Mouse (Mus musculus) limb, embryonic 13.5 days (tissue): ENCODE results near the gene Dbi. TPM values are rescaled to one million over a fixed set of nuclear protein-coding genes. Genes with fewer than 3 reads are reported as not detected.
A peak's percentile ranks its signal among the peaks of the same experiment; 100 is the strongest.

Source experiments
- ATAC-seq: fragments of 200-750 bp; cut with Nextera tagmentation; 2 replicates; pipeline ENCODE4 v1.8.0; 2017; ENCODE audit warnings: low read depth, moderate number of reproducible peaks, moderate TSS enrichment; ENCODE audit not compliant: low FRiP score
- H3K27ac ChIP-seq: fragments of 300-500 bp; sonication (generic); 2 replicates; pipeline ENCODE4 v1.5.1; 2015; ENCODE audit warnings: inconsistent platforms, mild to moderate bottlenecking, moderate library complexity
- H3K27me3 ChIP-seq: fragments of 300-500 bp; sonication (generic); 2 replicates; pipeline ENCODE4 v1.6.1; 2015; ENCODE audit warnings: mild to moderate bottlenecking, inconsistent platforms
- H3K36me3 ChIP-seq: fragments of 300-500 bp; sonication (generic); 2 replicates; pipeline ENCODE4 v1.6.1; 2015; ENCODE audit warnings: inconsistent platforms, mild to moderate bottlenecking, moderate library complexity
- H3K4me1 ChIP-seq: fragments of 300-500 bp; sonication (generic); 2 replicates; pipeline ENCODE4 v1.6.1; 2015; ENCODE audit warnings: inconsistent platforms
- H3K4me2 ChIP-seq: fragments of 300-500 bp; sonication (generic); replicated peaks from 2 replicates; pipeline ENCODE4 v1.6.1; 2015; ENCODE audit warnings: inconsistent platforms, mild to moderate bottlenecking, moderate library complexity
- H3K4me3 ChIP-seq: fragments of 300-500 bp; sonication (generic); 2 replicates; pipeline ENCODE4 v1.5.1; 2015; ENCODE audit warnings: moderate library complexity, mild to moderate bottlenecking, inconsistent platforms
- H3K9ac ChIP-seq: fragments of 300-500 bp; sonication (generic); 2 replicates; pipeline ENCODE4 v1.6.1; 2015; ENCODE audit warnings: mild to moderate bottlenecking, inconsistent platforms
- H3K9me3 ChIP-seq: fragments of 300-500 bp; sonication (generic); 2 replicates; pipeline ENCODE4 v1.6.1; 2016; ENCODE audit warnings: inconsistent platforms
- WGBS: fragments of 180-500 bp; shearing (Covaris S2); methylation state at CpG from one replicate; pipeline ENCODE4 v1.1.7; 2015; 5-methylcytosine and 5-hydroxymethylcytosine counted together
- polyA plus RNA-seq: library from polyadenylated mRNA; unstranded; fragments of >200 nt; fragmentation: Nextera tagmentation; extraction: Ambion mirVana; gene quantifications from 2 replicates; pipeline ENCODE4 v1.2.1, GENCODE M21; 2015

Dbi gene
- polyA plus RNA-seq, 1 experiment from 2014 or later, result 606 TPM

GRCm38 (mm10) chr1:120118854-120119253 is 2.0 kb downstream of the Dbi start:
- no peak for ATAC-seq
- Histone ChIP-seq H3K4me1 (peaks cover 30% of the 10 kb centered on the region), H3K36me3 (peaks cover 39% of the 10 kb centered on the region), H3K27ac (no peak overlapping the region), H3K9me3 (peaks cover 7% of the 10 kb centered on the region; the same call in 1 of the 2 replicates), H3K4me3 (0 out of 2 replicates have a peak overlapping the region, but pooled peaks have one; percentile 3), H3K9ac (no peak overlapping the region), H3K27me3 (no peaks in the 10 kb centered on the region), H3K4me2 (peak overlapping the region; percentile 81; the same call in 1 of the 2 replicates)
- WGBS, result 95% methylated on average over 2 of the region's 2 CpGs

- Histone ChIP-seq H3K27me3 (no peaks in the 10 kb centered on the region), H3K4me3 (no peak overlapping the region), H3K9me3 (peaks cover 7% of the 10 kb centered on the region; the same call in 1 of the 2 replicates), H3K9ac (no peak overlapping the region), H3K4me1 (peaks cover 30% of the 10 kb centered on the region), H3K36me3 (peaks cover 64% of the 10 kb centered on the region), H3K27ac (peak overlapping the region; percentile 53), H3K4me2 (no peak overlapping the region)
- WGBS, result 87% methylated on average over 11 of the region's 11 CpGs
- ATAC-seq, result no peak
Observed at GRCm38 (mm10) chr1:120116106-120116505, 4.8 kb downstream of the Dbi start.

- peak; percentile 12; the same call in 1 of the 2 replicates for ATAC-seq
- 88% methylated on average over 9 of the region's 9 CpGs for WGBS
Observed at GRCm38 (mm10) chr1:120115671-120116081, 5.2 kb downstream of the Dbi start.

GRCm38 (mm10) chr1:120112251-120113187 is 8.4 kb downstream of the Dbi start:
- peak overlapping the region; percentile 15; the same call in 1 of the 2 replicates for H3K27ac ChIP-seq
- H3K4me1 ChIP-seq, result peaks cover 6% of the 10 kb centered on the region; the same call in 1 of the 2 replicates
- no peak overlapping the region for H3K4me3 ChIP-seq
- no peaks in the 10 kb centered on the region for H3K27me3 ChIP-seq
- H3K4me2 ChIP-seq, result no peak overlapping the region
- peaks cover 56% of the 10 kb centered on the region for H3K36me3 ChIP-seq
- peaks cover 7% of the 10 kb centered on the region; the same call in 1 of the 2 replicates for H3K9me3 ChIP-seq
- H3K9ac ChIP-seq, result no peak overlapping the region
- ATAC-seq, result no peak
- WGBS, result 88% methylated on average over 12 of the region's 12 CpGs

More at GRCm38 (mm10) chr1:120115671-120116081, 5.2 kb downstream of the Dbi start:
- Histone ChIP-seq H3K36me3 (peaks cover 67% of the 10 kb centered on the region), H3K4me3 (no peak overlapping the region), H3K4me2 (no peak overlapping the region), H3K27ac (peak overlapping the region; percentile 74), H3K27me3 (no peaks in the 10 kb centered on the region), H3K9ac (no peak overlapping the region), H3K9me3 (peaks cover 7% of the 10 kb centered on the region; the same call in 1 of the 2 replicates), H3K4me1 (peaks cover 30% of the 10 kb centered on the region)

- Histone ChIP-seq H3K27me3 (no peaks in the 10 kb centered on the region), H3K4me3 (no peak overlapping the region), H3K9ac (no peak overlapping the region), H3K4me1 (no peaks in the 10 kb centered on the region), H3K36me3 (peaks cover 53% of the 10 kb centered on the region), H3K9me3 (peaks cover 7% of the 10 kb centered on the region; the same call in 1 of the 2 replicates), H3K27ac (peak overlapping the region; percentile 15; the same call in 1 of the 2 replicates), H3K4me2 (no peak overlapping the region)
- 88% methylated on average over 8 of the region's 8 CpGs for WGBS
- ATAC-seq, result no peak
Observed at GRCm38 (mm10) chr1:120111766-120112165, 9.1 kb downstream of the Dbi start.

- ATAC-seq, result no peak
- WGBS, result 86% methylated on average over 19 of the region's 19 CpGs
- Histone ChIP-seq H3K4me3 (no peak overlapping the region), H3K9ac (no peak overlapping the region), H3K27ac (no peak overlapping the region), H3K36me3 (peaks cover 39% of the 10 kb centered on the region), H3K27me3 (no peaks in the 10 kb centered on the region), H3K4me1 (no peaks in the 10 kb centered on the region), H3K4me2 (no peak overlapping the region), H3K9me3 (peaks cover 7% of the 10 kb centered on the region; the same call in 1 of the 2 replicates)
Observed at GRCm38 (mm10) chr1:120109741-120110432, 11.0 kb downstream of the Dbi start.

GRCm38 (mm10) chr1:120105556-120105959 is 15.3 kb downstream of the Dbi start:
- H3K27me3 ChIP-seq, result no peaks in the 10 kb centered on the region
- H3K4me1 ChIP-seq, result no peaks in the 10 kb centered on the region
- no peak overlapping the region for H3K4me2 ChIP-seq
- no peak overlapping the region for H3K27ac ChIP-seq
- no peak overlapping the region for H3K4me3 ChIP-seq
- H3K36me3 ChIP-seq, result no peaks in the 10 kb centered on the region
- no peaks in the 10 kb centered on the region for H3K9me3 ChIP-seq
- ATAC-seq, result 0 out of 2 replicates have a peak, but pooled peaks have one; percentile 59
- WGBS, result 59% methylated on average over 5 of the region's 5 CpGs
- H3K9ac ChIP-seq, result no peak overlapping the region

GRCm38 (mm10) chr1:120101227-120101609 is 19.7 kb downstream of the Dbi start:
- H3K9me3 ChIP-seq, result no peaks in the 10 kb centered on the region
- no peaks in the 10 kb centered on the region for H3K27me3 ChIP-seq
- WGBS, result 76% methylated on average over 3 of the region's 3 CpGs

GRCm38 (mm10) chr1:120100456-120101226 is 20.2 kb downstream of the Dbi start:
- H3K9me3 ChIP-seq, result no peaks in the 10 kb centered on the region
- no peak overlapping the region for H3K4me3 ChIP-seq
- no peak for ATAC-seq
- no peak overlapping the region for H3K4me2 ChIP-seq
- no peak overlapping the region for H3K9ac ChIP-seq
- no peaks in the 10 kb centered on the region for H3K36me3 ChIP-seq
- 79% methylated on average over 8 of the region's 8 CpGs for WGBS
- no peaks in the 10 kb centered on the region for H3K4me1 ChIP-seq
- H3K27ac ChIP-seq, result no peak overlapping the region
- H3K27me3 ChIP-seq, result no peaks in the 10 kb centered on the region

More at GRCm38 (mm10) chr1:120101227-120101609, 19.7 kb downstream of the Dbi start:
- H3K4me3 ChIP-seq, result no peak overlapping the region
- H3K4me2 ChIP-seq, result no peak overlapping the region
- no peak for ATAC-seq
- no peak overlapping the region for H3K27ac ChIP-seq
- H3K9ac ChIP-seq, result no peak overlapping the region
- no peaks in the 10 kb centered on the region for H3K4me1 ChIP-seq
- H3K36me3 ChIP-seq, result no peaks in the 10 kb centered on the region

GRCm38 (mm10) chr1:120099483-120099882 is 21.4 kb downstream of the Dbi start:
- Histone ChIP-seq H3K4me3 (no peak overlapping the region), H3K9ac (no peak overlapping the region), H3K4me2 (no peak overlapping the region), H3K4me1 (no peaks in the 10 kb centered on the region), H3K27me3 (no peaks in the 10 kb centered on the region), H3K9me3 (no peaks in the 10 kb centered on the region), H3K36me3 (no peaks in the 10 kb centered on the region), H3K27ac (no peak overlapping the region)
- 66% methylated on average over 6 of the region's 6 CpGs for WGBS
- ATAC-seq, result no peak

- 18% methylated on average over 7 of the region's 7 CpGs for WGBS
- H3K4me3 ChIP-seq, result no peak overlapping the region
- ATAC-seq, result no peak
- no peaks in the 10 kb centered on the region for H3K36me3 ChIP-seq
- H3K27ac ChIP-seq, result no peak overlapping the region
- no peaks in the 10 kb centered on the region for H3K9me3 ChIP-seq
- no peaks in the 10 kb centered on the region for H3K4me1 ChIP-seq
- H3K4me2 ChIP-seq, result no peak overlapping the region
- no peaks in the 10 kb centered on the region for H3K27me3 ChIP-seq
- no peak overlapping the region for H3K9ac ChIP-seq
Observed at GRCm38 (mm10) chr1:120098327-120098726, 22.6 kb downstream of the Dbi start.
